Mouse (Mus musculus) adrenal gland, adult 18-20 months (tissue): ENCODE data around the gene Gpr107. TPM values are rescaled to one million over a fixed set of nuclear protein-coding genes. Genes with fewer than 3 reads are reported as not detected.

Source experiments
- total RNA-seq, 2 experiments: library from RNA; stranded (reverse); gene quantifications; 1 replicate in 1 of 2; 2 replicates in 1 of 2; pipeline ENCODE4 v1.2.3; 2021

Gene Gpr107
- total RNA-seq, 2 experiments from 2014 or later, result 52.7 to 60.2 TPM

Other genes starting within 250 kb of the Gpr107 start
- gene Ptges, start 222.5 kb upstream of the Gpr107 start, total RNA-seq, result 10 to 100 TPM; 23.9 to 63.5 TPM
- gene Tor1b, start 199.4 kb upstream of the Gpr107 start, total RNA-seq, result 10 to 100 TPM; 44.9 to 56.5 TPM
- gene Tor1a, start 184.4 kb upstream of the Gpr107 start, total RNA-seq, result 10 to 100 TPM; 31.4 to 32.0 TPM
- gene BC005624, start 170.1 kb upstream of the Gpr107 start, total RNA-seq, result 10 to 100 TPM; 41.5 to 49.6 TPM
- 10 to 100 TPM; 23.7 to 29.7 TPM for gene Usp20, start 170.0 kb upstream of the Gpr107 start, total RNA-seq
- 10 to 100 TPM; 54.8 to 63.6 TPM for gene Fnbp1, start 10.3 kb upstream of the Gpr107 start, total RNA-seq
- gene Ncs1, start 93.5 kb downstream of the Gpr107 start, total RNA-seq, result 1 to 10 TPM; 4.2 to 5.8 TPM
- 1 to 10 TPM in 1 of 2 experiments, under 1 TPM in 1; 0.73 to 1.5 TPM for gene Hmcn2, start 162.1 kb downstream of the Gpr107 start, total RNA-seq